7 mouse cellular contexts compared by ENCODE assay signal in genomic region chr7:68064647-68065362, GRCm38 (mm10).
DNase-seq lines count a peak whose midpoint lies in the region; ATAC-seq lines count a peak whose summit lies in the region.

No protein-coding gene starts in this region.

- no peak overlapping the region for H3K27ac ChIP-seq in midbrain, embryonic 11.5 days (ENCODE audit: low read depth, low read length)
- no peak overlapping the region for H3K27ac ChIP-seq in midbrain, embryonic 15.5 days
- H3K27ac ChIP-seq in heart, embryonic 11.5 days (ENCODE audit: low read depth, low read length), result peak overlapping the region; percentile 32; the same call in 1 of the 2 replicates
- H3K27ac ChIP-seq in stomach, embryonic 16.5 days (ENCODE audit: low read length), result peak overlapping the region; percentile 21; the same call in 1 of the 2 replicates

- H3K9me3 ChIP-seq in midbrain, embryonic 11.5 days (ENCODE audit: control insufficient read depth, low read length), result no peaks in the 10 kb centered on the region
- no peaks in the 10 kb centered on the region for H3K9me3 ChIP-seq in midbrain, embryonic 15.5 days
- H3K9me3 ChIP-seq in heart, embryonic 11.5 days (replicated peaks; ENCODE audit: control insufficient read depth, low read length), result no peaks in the 10 kb centered on the region
- no peaks in the 10 kb centered on the region for H3K9me3 ChIP-seq in stomach, embryonic 16.5 days (replicated peaks; ENCODE audit: control insufficient read depth, low read length)

- ATAC-seq in midbrain, embryonic 11.5 days (ENCODE audit: low FRiP score), result peak; percentile 55; the same call in 1 of the 2 replicates
- ATAC-seq in midbrain, embryonic 15.5 days (replicated peaks), result no peak
- 0 out of 2 replicates have a peak, but pooled peaks have one; percentile 55 for ATAC-seq in heart, embryonic 11.5 days (replicated peaks; ENCODE audit: insufficient number of reproducible peaks, low FRiP score, low TSS enrichment)
- peak; percentile 55; the same call in 1 of the 2 replicates for ATAC-seq in stomach, embryonic 16.5 days (ENCODE audit: insufficient read depth, low FRiP score)

- peak; percentile 86 for DNase-seq in midbrain, embryonic 11.5 days (ENCODE audit: low spot score, missing footprints)
- DNase-seq in kidney, adult 9 months, result peak; percentile 89
- DNase-seq in gastrocnemius, adult 8-10 months (ENCODE audit: low spot score in 2 of 2), result no peak
- DNase-seq in cerebellum, adult 18-20 months, result no peak

- WGBS in midbrain, embryonic 11.5 days, result 37% methylated on average over 11 of the region's 11 CpGs
- 18% methylated on average over 11 of the region's 11 CpGs for WGBS in midbrain, embryonic 15.5 days
- WGBS in heart, embryonic 11.5 days (ENCODE audit: insufficient replicate concordance), result 65% methylated on average over 11 of the region's 11 CpGs
- 39% methylated on average over 11 of the region's 11 CpGs for WGBS in stomach, embryonic 16.5 days

- no peak overlapping the region for H3K4me3 ChIP-seq in midbrain, embryonic 11.5 days (ENCODE audit: low read depth, low read length)
- H3K4me3 ChIP-seq in midbrain, embryonic 15.5 days, result no peak overlapping the region
- no peak overlapping the region for H3K4me3 ChIP-seq in heart, embryonic 11.5 days (ENCODE audit: low read depth, low read length)
- H3K4me3 ChIP-seq in stomach, embryonic 16.5 days (replicated peaks; ENCODE audit: low read length), result no peak overlapping the region

- H3K36me3 ChIP-seq in midbrain, embryonic 11.5 days (ENCODE audit: control insufficient read depth, insufficient read depth, low read length), result no peaks in the 10 kb centered on the region
- H3K36me3 ChIP-seq in midbrain, embryonic 15.5 days (replicated peaks), result no peaks in the 10 kb centered on the region
- H3K36me3 ChIP-seq in heart, embryonic 11.5 days (ENCODE audit: control insufficient read depth, insufficient read depth, low read length), result no peaks in the 10 kb centered on the region
- no peaks in the 10 kb centered on the region for H3K36me3 ChIP-seq in stomach, embryonic 16.5 days (ENCODE audit: control insufficient read depth, insufficient read depth, low read length)

- peaks cover 11% of the 10 kb centered on the region for H3K4me1 ChIP-seq in midbrain, embryonic 11.5 days (ENCODE audit: control insufficient read depth, insufficient read depth, low read length)
- H3K4me1 ChIP-seq in midbrain, embryonic 15.5 days, result peaks cover 39% of the 10 kb centered on the region
- H3K4me1 ChIP-seq in heart, embryonic 11.5 days (ENCODE audit: control insufficient read depth, insufficient read depth, low read length), result peaks cover 34% of the 10 kb centered on the region
- peaks cover 51% of the 10 kb centered on the region for H3K4me1 ChIP-seq in stomach, embryonic 16.5 days (ENCODE audit: control insufficient read depth, insufficient read depth, low read length)

- H3K27me3 ChIP-seq in midbrain, embryonic 11.5 days (ENCODE audit: control insufficient read depth, insufficient read depth, low read length), result no peaks in the 10 kb centered on the region
- no peaks in the 10 kb centered on the region for H3K27me3 ChIP-seq in midbrain, embryonic 15.5 days (replicated peaks)
- no peaks in the 10 kb centered on the region for H3K27me3 ChIP-seq in heart, embryonic 11.5 days (ENCODE audit: control insufficient read depth, insufficient read depth, low read length)
- no peaks in the 10 kb centered on the region for H3K27me3 ChIP-seq in stomach, embryonic 16.5 days (ENCODE audit: control insufficient read depth, insufficient read depth, low read length)

- H3K9ac ChIP-seq in midbrain, embryonic 11.5 days (ENCODE audit: low read length), result no peak overlapping the region
- H3K9ac ChIP-seq in midbrain, embryonic 15.5 days, result no peak overlapping the region
- no peak overlapping the region for H3K9ac ChIP-seq in heart, embryonic 11.5 days (ENCODE audit: low read depth, low read length)
- H3K9ac ChIP-seq in stomach, embryonic 16.5 days (ENCODE audit: low read length), result no peak overlapping the region

- H3K4me2 ChIP-seq in midbrain, embryonic 11.5 days, result no peak overlapping the region
- H3K4me2 ChIP-seq in midbrain, embryonic 15.5 days, result no peak overlapping the region
- no peak overlapping the region for H3K4me2 ChIP-seq in heart, embryonic 11.5 days
- H3K4me2 ChIP-seq in stomach, embryonic 16.5 days (ENCODE audit: low read depth, low read length), result no peak overlapping the region

Comparison
In these comparisons a context has a peak if more than half of its experiments do, and no peak if none do; other contexts are left out.
1. DNase-seq: peak in midbrain, embryonic 11.5 days (single experiment) and kidney, adult 9 months (single experiment); none in gastrocnemius, adult 8-10 months (0 of 2) and cerebellum, adult 18-20 months (0 of 2).
2. H3K27ac ChIP-seq: peak in heart, embryonic 11.5 days (single experiment) and stomach, embryonic 16.5 days (single experiment); none in midbrain, embryonic 11.5 days (single experiment) and midbrain, embryonic 15.5 days (single experiment).